Mouse (Mus musculus): Measurements from ENCODE around the gene Aspscr1. TPM values are rescaled to one million over a fixed set of nuclear protein-coding genes. Genes with fewer than 3 reads are reported as not detected.

The Aspscr1 gene
- polyA plus RNA-seq, 1 experiment from 2014 or later = 139 TPM

DNA sequence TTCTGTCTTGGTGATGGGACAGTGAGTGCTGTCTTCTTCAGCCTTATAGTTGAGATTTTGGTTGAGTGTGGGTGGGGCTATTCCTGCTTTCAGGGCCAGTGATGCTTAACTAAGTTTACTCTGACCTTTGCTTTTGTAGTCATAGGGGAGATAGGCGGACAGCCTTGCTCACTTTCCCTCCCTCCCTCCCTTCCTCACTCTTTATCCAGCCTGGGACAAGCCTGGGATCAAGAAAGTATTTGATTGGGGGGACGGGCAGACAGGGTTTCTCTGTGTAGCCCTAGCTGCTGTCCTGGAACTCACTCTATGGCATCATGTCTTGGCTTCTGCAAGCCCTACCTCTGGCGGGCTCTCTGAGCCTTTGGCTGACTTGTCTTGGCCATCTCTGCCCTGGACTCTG is 20.7 kb downstream of the Aspscr1 start:
- Histone ChIP-seq H3K4me1 (peaks cover 20% of the 10 kb centered on the region), H3K9ac (no peak overlapping the region; the same call in 1 of the 2 replicates), H3K4me2 (replicated peaks) (no peak overlapping the region), H3K9me3 (no peaks in the 10 kb centered on the region), H3K36me3 (peaks cover 48% of the 10 kb centered on the region), H3K27me3 (replicated peaks) (no peaks in the 10 kb centered on the region), H3K27ac (no peak overlapping the region), H3K4me3 (no peak overlapping the region)
- ATAC-seq (ENCODE audit: low FRiP score, low read depth) = no peak
- 68% methylated on average over 3 of the region's 3 CpGs for WGBS

DNA sequence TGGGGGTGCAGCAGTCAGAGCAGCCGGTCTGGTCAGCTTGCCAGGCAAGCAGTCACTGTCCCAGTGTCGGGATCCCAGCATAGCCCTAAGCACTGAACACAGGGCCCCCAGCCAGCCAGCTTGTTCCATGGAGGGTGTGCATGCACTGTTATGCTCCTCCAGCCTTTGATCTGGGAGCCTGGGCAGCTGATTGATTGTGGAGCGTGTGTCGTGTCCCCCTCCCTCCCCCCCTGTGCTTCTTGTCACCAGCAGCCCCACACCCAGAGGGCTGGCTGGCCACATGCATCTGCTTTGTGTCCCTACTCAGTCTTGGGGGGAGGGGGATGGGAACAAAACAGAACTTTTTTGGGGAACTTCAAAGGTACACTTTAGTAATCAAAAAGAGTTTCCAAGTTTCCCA is 22.4 kb downstream of the Aspscr1 start:
- Histone ChIP-seq H3K4me2 (replicated peaks) (peak overlapping the region; percentile 28; the same call in 1 of the 2 replicates), H3K36me3 (peaks cover 47% of the 10 kb centered on the region), H3K9ac (0 out of 2 replicates have a peak overlapping the region, but pooled peaks have one; percentile 1), H3K9me3 (no peaks in the 10 kb centered on the region), H3K4me1 (peaks cover 20% of the 10 kb centered on the region), H3K27me3 (replicated peaks) (no peaks in the 10 kb centered on the region), H3K27ac (peak overlapping the region; percentile 50; the same call in 1 of the 2 replicates), H3K4me3 (no peak overlapping the region)
- ATAC-seq (ENCODE audit: low FRiP score, low read depth) = peak; percentile 83
- WGBS = 3% methylated on average over 4 of the region's 4 CpGs

DNA sequence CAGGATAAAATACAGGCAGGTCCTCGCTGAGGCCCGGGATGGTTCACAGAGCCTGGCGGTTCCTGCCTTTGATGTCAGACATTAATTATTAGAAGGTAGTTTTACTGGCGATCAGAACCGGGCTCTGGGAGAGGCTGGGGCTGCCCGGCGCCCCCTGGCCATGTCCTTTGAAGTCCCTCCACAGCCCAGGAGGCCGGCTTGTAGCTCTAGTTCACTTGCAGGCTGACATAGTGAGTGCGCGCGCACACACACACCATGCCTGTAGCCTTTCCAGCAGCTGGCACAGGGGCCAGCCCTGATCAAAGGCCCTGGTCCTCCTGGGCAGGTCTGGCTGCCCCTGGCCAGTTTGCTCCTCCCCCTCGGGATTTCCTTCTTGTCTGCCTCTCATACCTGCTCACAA is 22.9 kb downstream of the Aspscr1 start:
- Histone ChIP-seq H3K4me2 (replicated peaks) (peak overlapping the region; percentile 28; the same call in 1 of the 2 replicates), H3K27me3 (replicated peaks) (no peaks in the 10 kb centered on the region), H3K9me3 (no peaks in the 10 kb centered on the region), H3K9ac (peak overlapping the region; percentile 29; the same call in 1 of the 2 replicates), H3K4me1 (peaks cover 20% of the 10 kb centered on the region), H3K27ac (no peak overlapping the region), H3K36me3 (peaks cover 46% of the 10 kb centered on the region), H3K4me3 (no peak overlapping the region)
- ATAC-seq (ENCODE audit: low FRiP score, low read depth) = peak; percentile 79
- 9% methylated on average over 12 of the region's 12 CpGs for WGBS

DNA sequence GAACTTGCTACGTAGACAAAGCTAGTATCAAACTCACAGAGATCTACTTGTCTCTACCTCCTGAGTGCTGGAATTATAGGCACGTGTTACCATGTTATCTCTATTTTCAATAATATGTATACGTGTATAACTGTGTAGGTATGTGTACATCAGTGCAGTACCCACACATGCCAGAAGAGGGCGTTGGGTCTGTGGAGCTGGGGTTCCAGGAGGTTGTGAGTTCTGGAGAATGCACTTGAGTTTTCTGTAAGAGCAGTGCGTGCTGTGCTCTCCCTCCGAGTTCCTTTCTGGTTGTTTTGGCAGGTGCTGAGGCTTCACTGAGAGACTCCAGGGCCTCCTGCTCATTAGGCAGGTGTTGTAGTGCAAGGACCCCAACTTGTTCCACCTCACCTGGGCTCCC is 23.8 kb downstream of the Aspscr1 start:
- Histone ChIP-seq H3K4me3 (no peak overlapping the region), H3K4me1 (peaks cover 20% of the 10 kb centered on the region), H3K9ac (no peak overlapping the region), H3K27ac (no peak overlapping the region), H3K36me3 (peaks cover 53% of the 10 kb centered on the region), H3K4me2 (replicated peaks) (no peak overlapping the region), H3K9me3 (no peaks in the 10 kb centered on the region), H3K27me3 (replicated peaks) (no peaks in the 10 kb centered on the region)
- no peak for ATAC-seq (ENCODE audit: low FRiP score, low read depth)
- WGBS = 88% methylated on average over 6 of the region's 6 CpGs

DNA sequence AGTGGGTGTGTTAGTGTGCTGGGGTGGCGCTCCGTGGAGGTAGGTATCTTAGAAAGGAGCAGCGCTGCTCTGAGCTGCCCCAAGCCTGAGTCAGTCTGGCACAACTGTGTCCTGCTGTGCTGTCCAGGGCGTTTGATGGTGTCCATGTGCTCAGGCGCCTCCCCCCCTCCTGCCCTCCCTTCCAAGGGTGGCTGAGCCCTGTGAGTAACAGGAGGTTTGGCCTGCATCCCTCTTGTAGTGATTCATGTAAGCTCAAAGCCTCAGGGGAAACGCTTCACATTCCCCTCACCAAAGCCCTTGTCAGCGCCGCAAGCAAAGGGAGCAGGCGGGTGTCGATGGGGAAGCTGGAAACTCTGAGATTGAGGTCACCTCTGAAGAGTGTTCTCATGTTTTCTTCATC is 25.0 kb downstream of the Aspscr1 start:
- Histone ChIP-seq H3K9me3 (no peaks in the 10 kb centered on the region), H3K27ac (no peak overlapping the region), H3K4me2 (replicated peaks) (no peak overlapping the region), H3K9ac (no peak overlapping the region), H3K27me3 (replicated peaks) (no peaks in the 10 kb centered on the region), H3K4me3 (no peak overlapping the region), H3K36me3 (peaks cover 55% of the 10 kb centered on the region), H3K4me1 (peaks cover 20% of the 10 kb centered on the region)
- WGBS = 62% methylated on average over 10 of the region's 10 CpGs
- no peak for ATAC-seq (ENCODE audit: low FRiP score, low read depth)

DNA sequence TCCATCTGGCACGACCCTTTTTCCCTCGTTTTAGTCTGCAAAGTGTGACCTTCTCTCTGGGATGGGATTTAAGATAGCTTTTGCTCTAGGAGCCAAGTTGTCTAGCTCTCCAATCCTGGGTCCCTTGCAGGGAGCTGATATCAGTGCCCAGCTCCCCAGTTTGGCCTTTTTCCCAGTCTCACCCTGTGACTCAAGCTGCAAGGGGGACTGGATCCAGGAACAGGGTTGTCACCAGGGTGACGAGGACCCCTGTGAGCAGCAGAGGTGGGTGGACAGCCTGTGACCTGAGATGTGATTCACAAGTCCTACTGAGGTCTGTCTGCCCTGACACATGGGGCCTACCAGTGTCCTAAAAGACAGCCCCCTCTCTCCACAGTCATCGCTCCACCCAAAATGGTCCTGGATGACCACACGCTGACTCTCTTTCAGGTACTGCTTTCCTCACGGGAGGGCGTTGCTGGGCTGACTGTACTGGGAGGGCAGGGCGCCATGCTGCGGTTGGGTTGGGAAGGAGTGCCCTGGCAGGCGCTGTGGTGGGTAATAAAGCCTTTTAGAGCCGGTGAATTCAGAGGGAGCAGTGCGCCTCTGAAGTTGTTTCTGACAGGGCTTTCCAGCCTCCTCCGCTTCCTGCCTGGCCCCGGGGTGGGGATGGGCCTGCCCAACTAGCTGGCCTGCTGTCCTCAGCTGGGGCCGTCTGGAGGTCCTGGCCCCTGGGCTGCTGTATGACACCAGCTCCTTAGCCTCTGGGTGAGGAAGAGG is 31.1 kb downstream of the Aspscr1 start:
- H3K9me3 ChIP-seq = no peaks in the 10 kb centered on the region
- H3K4me2 ChIP-seq (replicated peaks) = no peak overlapping the region; the same call in 1 of the 2 replicates
- H3K9ac ChIP-seq = 0 out of 2 replicates have a peak overlapping the region, but pooled peaks have one; percentile 13
- 22% methylated on average over 15 of the region's 15 CpGs for WGBS
- H3K27me3 ChIP-seq (replicated peaks) = no peaks in the 10 kb centered on the region
- H3K4me1 ChIP-seq = peaks cover 34% of the 10 kb centered on the region
- peaks cover 43% of the 10 kb centered on the region for H3K36me3 ChIP-seq
- no peak overlapping the region for H3K4me3 ChIP-seq
- H3K27ac ChIP-seq = no peak overlapping the region
- no peak for ATAC-seq (ENCODE audit: low FRiP score, low read depth)

DNA sequence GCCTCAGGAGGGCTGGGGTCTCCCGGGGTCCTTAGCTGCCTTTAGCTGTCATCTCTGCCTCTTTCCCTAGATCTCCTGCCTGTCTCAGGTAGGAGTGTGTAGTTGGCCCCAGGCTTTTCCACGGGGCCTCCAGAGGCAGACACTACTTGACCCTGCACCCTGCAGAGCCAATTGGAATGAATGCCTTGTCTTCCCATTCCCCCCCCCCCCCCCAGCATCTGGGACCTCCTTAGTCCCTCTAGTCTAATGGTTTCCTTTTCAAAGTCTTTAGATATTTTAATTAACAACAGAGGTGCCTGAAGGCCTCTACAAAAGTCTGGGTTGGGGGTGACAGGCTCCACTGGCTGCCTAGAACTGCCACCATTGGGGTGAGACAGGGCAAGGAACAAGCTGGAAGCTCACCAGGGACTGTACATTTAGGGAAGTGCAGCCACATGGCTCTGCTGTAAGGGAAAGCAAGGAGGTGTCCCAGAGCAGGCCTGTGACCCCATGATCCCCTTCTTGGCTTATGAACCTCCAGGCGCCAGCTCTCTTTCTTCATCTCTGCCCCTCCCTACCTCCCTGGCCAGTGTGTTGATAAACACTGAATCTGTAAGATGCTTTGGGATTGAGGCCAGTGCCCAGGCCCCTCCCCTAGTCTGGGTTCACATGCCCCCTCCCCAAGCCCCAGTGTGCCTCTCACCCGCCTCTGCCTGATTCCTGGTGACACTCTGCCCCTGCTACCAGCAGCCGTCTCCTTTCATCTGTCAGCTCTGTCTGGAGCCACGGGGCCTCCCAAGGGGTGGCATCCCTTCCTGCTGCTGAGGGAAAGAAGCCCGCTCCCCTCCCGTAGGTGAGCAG is 31.9 kb downstream of the Aspscr1 start:
- Histone ChIP-seq H3K4me2 (replicated peaks) (peak overlapping the region; percentile 4; the same call in 1 of the 2 replicates), H3K27ac (no peak overlapping the region), H3K27me3 (replicated peaks) (no peaks in the 10 kb centered on the region), H3K9me3 (no peaks in the 10 kb centered on the region), H3K36me3 (peaks cover 46% of the 10 kb centered on the region), H3K4me3 (no peak overlapping the region), H3K9ac (peak overlapping the region; percentile 45; the same call in 1 of the 2 replicates), H3K4me1 (peaks cover 34% of the 10 kb centered on the region)
- whole genome bisulfite sequencing = 18% methylated on average over 8 of the region's 8 CpGs
- no peak for ATAC-seq (ENCODE audit: low FRiP score, low read depth)

DNA sequence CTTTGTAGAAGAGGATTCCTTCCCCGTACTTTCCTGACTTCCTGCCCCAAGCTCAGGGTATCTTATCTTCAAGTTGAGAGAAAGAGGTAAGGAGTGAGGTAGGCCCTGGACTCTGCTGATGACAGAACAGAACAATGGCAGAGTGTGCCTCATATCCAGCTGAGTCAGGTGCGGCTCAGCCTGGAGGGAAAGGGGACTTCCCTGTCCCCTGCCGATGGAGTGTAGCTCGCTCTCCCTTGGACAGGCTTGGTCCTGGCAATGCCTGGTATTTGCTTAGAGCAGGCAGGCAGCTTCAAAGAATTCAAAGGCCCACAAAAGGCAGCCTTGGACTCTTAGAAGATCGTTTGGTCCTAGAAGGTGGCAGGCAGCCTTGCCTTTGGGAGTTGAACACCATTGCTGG is 33.3 kb downstream of the Aspscr1 start:
- Histone ChIP-seq H3K4me3 (no peak overlapping the region), H3K27me3 (replicated peaks) (no peaks in the 10 kb centered on the region), H3K9ac (no peak overlapping the region), H3K9me3 (no peaks in the 10 kb centered on the region), H3K36me3 (peaks cover 39% of the 10 kb centered on the region), H3K4me2 (replicated peaks) (no peak overlapping the region), H3K27ac (no peak overlapping the region), H3K4me1 (peaks cover 37% of the 10 kb centered on the region)
- 61% methylated on average over 5 of the region's 5 CpGs for WGBS
- ATAC-seq (ENCODE audit: low FRiP score, low read depth) = no peak

DNA sequence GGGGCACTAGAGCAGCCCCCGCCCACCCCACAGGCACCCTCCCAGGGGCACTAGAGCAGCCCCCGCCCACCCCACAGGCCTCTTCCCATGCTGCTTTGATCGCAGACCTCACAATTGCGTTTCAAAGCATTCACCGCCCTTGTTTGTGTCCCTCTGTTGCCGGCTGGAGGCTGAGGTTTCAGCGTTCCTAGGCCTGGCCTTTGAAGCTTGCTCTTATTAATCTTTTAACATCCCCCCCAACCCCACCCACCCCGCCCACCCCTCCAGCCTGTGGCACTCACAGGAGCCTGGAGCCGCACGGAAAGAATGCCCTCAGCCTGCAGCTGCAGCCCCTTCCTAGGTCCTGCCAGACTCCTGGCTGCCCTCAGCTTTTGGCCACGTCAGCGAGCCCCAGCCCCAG is 34.5 kb downstream of the Aspscr1 start:
- no peaks in the 10 kb centered on the region for H3K9me3 ChIP-seq
- H3K36me3 ChIP-seq = peaks cover 34% of the 10 kb centered on the region
- ATAC-seq (ENCODE audit: low FRiP score, low read depth) = no peak
- peak overlapping the region; percentile 26; the same call in 1 of the 2 replicates for H3K9ac ChIP-seq
- H3K27ac ChIP-seq = no peak overlapping the region
- no peak overlapping the region for H3K4me3 ChIP-seq
- WGBS = 5% methylated on average over 11 of the region's 12 CpGs
- H3K4me2 ChIP-seq (replicated peaks) = peak overlapping the region; percentile 35
- H3K27me3 ChIP-seq (replicated peaks) = no peaks in the 10 kb centered on the region
- peaks cover 44% of the 10 kb centered on the region for H3K4me1 ChIP-seq

DNA sequence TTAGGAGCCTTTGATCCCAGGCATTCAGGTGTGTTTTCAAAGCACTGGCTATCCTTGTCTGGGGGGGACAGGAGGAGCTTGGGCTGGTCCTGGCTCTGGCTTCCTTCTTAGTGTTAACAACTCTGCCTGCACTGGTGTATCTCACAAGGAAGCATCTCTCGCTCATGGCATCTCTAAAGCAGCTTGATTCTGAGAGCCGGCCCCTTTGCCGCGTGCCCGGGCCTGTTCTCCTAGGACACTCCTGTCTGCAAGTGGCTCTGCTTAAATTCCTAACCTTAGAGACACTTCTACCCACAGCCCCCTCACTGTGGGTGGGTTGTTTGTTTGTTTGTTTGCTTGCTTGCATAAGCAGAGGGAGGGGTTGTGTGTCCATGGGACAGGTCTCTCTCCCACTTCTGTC is 35.2 kb downstream of the Aspscr1 start:
- no peak overlapping the region for H3K27ac ChIP-seq
- no peak overlapping the region for H3K4me3 ChIP-seq
- H3K9me3 ChIP-seq = no peaks in the 10 kb centered on the region
- no peak overlapping the region for H3K9ac ChIP-seq
- H3K4me1 ChIP-seq = peaks cover 51% of the 10 kb centered on the region
- H3K27me3 ChIP-seq (replicated peaks) = no peaks in the 10 kb centered on the region
- H3K36me3 ChIP-seq = peaks cover 30% of the 10 kb centered on the region
- 27% methylated on average over 5 of the region's 5 CpGs for WGBS
- H3K4me2 ChIP-seq (replicated peaks) = peak overlapping the region; percentile 35; the same call in 1 of the 2 replicates
- no peak for ATAC-seq (ENCODE audit: low FRiP score, low read depth)

DNA sequence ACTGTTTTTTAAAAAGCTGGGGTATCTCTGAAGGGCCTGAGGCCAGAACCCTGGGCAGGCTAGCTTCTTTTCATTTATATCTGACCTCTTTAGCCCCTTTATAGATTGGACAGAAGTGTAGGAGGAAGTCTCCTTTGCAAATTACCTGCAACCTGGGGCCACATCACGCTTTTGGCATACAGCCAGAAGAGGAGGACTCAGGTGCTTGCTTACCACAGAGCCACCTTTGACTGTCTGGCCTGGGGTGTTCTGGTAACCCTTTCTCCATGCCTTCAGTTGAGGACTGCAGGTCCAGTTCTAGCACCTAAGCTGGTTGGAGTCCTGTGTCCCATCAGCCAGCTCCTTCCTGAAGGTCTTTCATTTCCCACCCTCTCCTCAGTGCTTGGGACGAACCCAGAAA is 36.8 kb downstream of the Aspscr1 start:
- ATAC-seq (ENCODE audit: low FRiP score, low read depth) = no peak
- H3K4me1 ChIP-seq = peaks cover 50% of the 10 kb centered on the region
- H3K36me3 ChIP-seq = peaks cover 21% of the 10 kb centered on the region
- no peak overlapping the region for H3K27ac ChIP-seq
- no peaks in the 10 kb centered on the region for H3K9me3 ChIP-seq
- H3K9ac ChIP-seq = no peak overlapping the region
- WGBS = 85% methylated on average over 2 of the region's 2 CpGs
- no peak overlapping the region for H3K4me2 ChIP-seq (replicated peaks)
- H3K27me3 ChIP-seq (replicated peaks) = no peaks in the 10 kb centered on the region
- H3K4me3 ChIP-seq = no peak overlapping the region

DNA sequence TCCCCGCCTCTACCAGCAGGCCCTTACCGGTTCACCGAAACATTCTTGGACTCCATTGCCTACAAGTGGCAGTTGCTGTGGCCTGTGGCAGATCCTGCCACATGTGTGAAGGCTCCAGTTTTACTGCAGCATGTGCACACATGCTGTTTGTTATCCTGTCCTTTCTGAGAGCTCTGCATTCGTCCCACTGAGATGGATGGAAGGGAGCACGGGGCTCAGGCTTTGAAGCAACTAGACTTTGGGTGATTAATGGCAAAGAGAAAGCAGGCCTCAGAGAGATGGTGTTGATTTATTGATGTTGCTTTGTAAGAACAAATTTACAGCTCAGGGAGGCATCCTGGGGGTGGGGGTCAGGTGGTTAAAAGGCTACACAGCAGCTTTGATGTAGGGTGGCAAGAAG is 37.9 kb downstream of the Aspscr1 start:
- Histone ChIP-seq H3K9me3 (no peaks in the 10 kb centered on the region), H3K4me3 (no peak overlapping the region), H3K36me3 (peaks cover 21% of the 10 kb centered on the region), H3K27me3 (replicated peaks) (no peaks in the 10 kb centered on the region), H3K4me1 (peaks cover 51% of the 10 kb centered on the region), H3K4me2 (replicated peaks) (no peak overlapping the region), H3K27ac (no peak overlapping the region), H3K9ac (0 out of 2 replicates have a peak overlapping the region, but pooled peaks have one; percentile 18)
- no peak for ATAC-seq (ENCODE audit: low FRiP score, low read depth)
- 23% methylated on average over 5 of the region's 5 CpGs for WGBS

Measured in neural tube, embryonic 12.5 days (tissue).